Comparison of ENCODE assay signal across 13 mouse cellular contexts in the genomic region with DNA sequence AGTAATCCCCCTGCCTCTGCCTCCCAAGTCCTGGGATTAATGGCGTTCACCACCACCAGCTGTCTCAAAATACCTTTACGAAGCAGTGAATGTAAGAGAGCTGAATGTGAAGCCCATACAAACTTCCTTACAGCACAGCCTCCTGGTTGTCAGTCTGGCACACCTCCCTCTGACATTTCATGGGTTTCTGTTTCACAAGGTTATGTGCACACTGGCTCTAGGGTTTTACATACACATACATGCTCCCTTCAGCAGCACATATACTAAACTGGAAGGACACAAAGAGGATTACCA. TPM values are rescaled to one million over a fixed set of nuclear protein-coding genes. Genes with fewer than 3 reads are reported as not detected.
A peak's percentile ranks its signal among the peaks of the same experiment; 100 is the strongest.
DNase-seq lines count a peak whose midpoint lies in the region; ATAC-seq and TF ChIP-seq lines count a peak whose summit lies in the region.
"Had no signal": no experiment of that assay in that cellular context is flagged by ENCODE, and none has a peak within 500 bp of the region (broad histone marks: within the 10 kb centered on the region; RNA-seq: fewer than 3 reads in every experiment).

No protein-coding gene starts in this region.

- no peak for TF ChIP-seq POLR2A in thymus, adult 2 months (IDR thresholded peaks at IDR 0.05; ENCODE audit: control insufficient read depth, extremely low read depth, insufficient read depth, low read length, poor library complexity)

- H3K9me3 ChIP-seq in limb, embryonic 12.5 days = no peaks in the 10 kb centered on the region
- no peaks in the 10 kb centered on the region for H3K9me3 ChIP-seq in limb, embryonic 10.5 days (replicated peaks)
- H3K9me3 ChIP-seq in stomach, embryonic 14.5 days (ENCODE audit: control insufficient read depth, low read depth, low read length) = no peaks in the 10 kb centered on the region
- H3K9me3 ChIP-seq: heart, embryonic 10.5 days had no signal

- peaks cover 40% of the 10 kb centered on the region for H3K4me1 ChIP-seq in limb, embryonic 12.5 days (replicated peaks)
- H3K4me1 ChIP-seq in limb, embryonic 10.5 days = peaks cover 51% of the 10 kb centered on the region
- peaks cover 18% of the 10 kb centered on the region for H3K4me1 ChIP-seq in stomach, embryonic 14.5 days (ENCODE audit: control insufficient read depth, insufficient read depth, low read length)
- H3K4me1 ChIP-seq in thymus, adult 2 months (replicated peaks; ENCODE audit: control insufficient read depth, insufficient read depth, low read length) = peaks cover 20% of the 10 kb centered on the region

- H3K36me3 ChIP-seq in limb, embryonic 12.5 days = no peaks in the 10 kb centered on the region
- H3K36me3 ChIP-seq in limb, embryonic 10.5 days = no peaks in the 10 kb centered on the region
- H3K36me3 ChIP-seq in stomach, embryonic 14.5 days (ENCODE audit: control insufficient read depth, insufficient read depth, low read length) = no peaks in the 10 kb centered on the region
- H3K36me3 ChIP-seq in thymus, adult 2 months (ENCODE audit: control insufficient read depth, insufficient read depth, low read length) = no peaks in the 10 kb centered on the region
- H3K36me3 ChIP-seq: heart, embryonic 10.5 days had no signal

- no peak for TF ChIP-seq CTCF in thymus, adult 2 months (IDR thresholded peaks at IDR 0.05; ENCODE audit: borderline replicate concordance, control insufficient read depth, extremely low read depth, insufficient read depth, low read length, poor library complexity)

- no peak overlapping the region for H3K9ac ChIP-seq in limb, embryonic 12.5 days (replicated peaks)
- H3K9ac ChIP-seq in stomach, embryonic 14.5 days (replicated peaks; ENCODE audit: low read depth, low read length) = no peak overlapping the region

- peak overlapping the region; percentile 86; the same call in 1 of the 2 replicates for H3K27ac ChIP-seq in limb, embryonic 12.5 days
- no peak overlapping the region for H3K27ac ChIP-seq in limb, embryonic 10.5 days
- H3K27ac ChIP-seq in stomach, embryonic 14.5 days (ENCODE audit: low read length) = peak overlapping the region; percentile 96; the same call in 1 of the 2 replicates
- H3K27ac ChIP-seq in thymus, adult 2 months (ENCODE audit: control insufficient read depth, insufficient read depth, low read length) = no peak overlapping the region
- H3K27ac ChIP-seq: macrophage had no signal

- H3K4me2 ChIP-seq in limb, embryonic 12.5 days = no peak overlapping the region
- H3K4me2 ChIP-seq in stomach, embryonic 14.5 days (replicated peaks; ENCODE audit: low read depth, low read length) = no peak overlapping the region

- ATAC-seq in limb, embryonic 12.5 days (ENCODE audit: insufficient number of reproducible peaks, insufficient read depth, low FRiP score, low TSS enrichment, low read depth) = no peak
- no peak for ATAC-seq in stomach, embryonic 14.5 days (ENCODE audit: insufficient number of reproducible peaks, insufficient read depth, low FRiP score, low read depth)
- ATAC-seq: Patski had no signal

- no peaks in the 10 kb centered on the region for H3K27me3 ChIP-seq in limb, embryonic 12.5 days
- no peaks in the 10 kb centered on the region for H3K27me3 ChIP-seq in limb, embryonic 10.5 days (ENCODE audit: low read depth, poor library complexity, severe bottlenecking)
- H3K27me3 ChIP-seq in stomach, embryonic 14.5 days (ENCODE audit: control insufficient read depth, insufficient read depth, low read length) = no peaks in the 10 kb centered on the region
- H3K27me3 ChIP-seq in thymus, adult 2 months (ENCODE audit: control insufficient read depth, insufficient read depth, low read length) = no peaks in the 10 kb centered on the region
- H3K27me3 ChIP-seq: Patski had no signal

- peak; percentile 5 for DNase-seq in cerebellum, adult 11 months
- DNase-seq in cerebellum, adult 9-11 months = no peak
- no peak for DNase-seq in limb, embryonic 10.5 days (ENCODE audit: low spot score)
- peak; percentile 39 for DNase-seq in induced T-regulatory cell, adult 2 months (ENCODE audit: low read depth)
- no peak for DNase-seq in urinary bladder, adult 2 months (ENCODE audit: low spot score)
- no peak for DNase-seq in thymus, adult 2 months
- DNase-seq: embryo, embryonic 11 days; left cerebral cortex, postnatal 4 days had no signal

- no peak overlapping the region for H3K4me3 ChIP-seq in limb, embryonic 12.5 days (replicated peaks)
- no peak overlapping the region for H3K4me3 ChIP-seq in limb, embryonic 10.5 days
- H3K4me3 ChIP-seq in stomach, embryonic 14.5 days (ENCODE audit: low read depth, low read length) = no peak overlapping the region
- no peak overlapping the region for H3K4me3 ChIP-seq in thymus, adult 2 months (ENCODE audit: control insufficient read depth, insufficient read depth, low read length)
- H3K4me3 ChIP-seq: heart, embryonic 10.5 days had no signal

- WGBS in limb, embryonic 12.5 days = 43% methylated on average over 2 of the region's 2 CpGs
- 65% methylated on average over 2 of the region's 2 CpGs for WGBS in limb, embryonic 10.5 days
- 33% methylated on average over 2 of the region's 2 CpGs for WGBS in stomach, embryonic 14.5 days
- WGBS in thymus, adult 2 months = 81% methylated on average over 2 of the region's 2 CpGs

RNA-seq across cellular contexts. Expression of a gene that starts 4.1 kb away (rescaled TPM):
- polyA plus RNA-seq in limb, embryonic 12.5 days (2016; fragmentation: Nextera tagmentation; extraction: Ambion mirVana) = 39.5 and 41.0 TPM in 2 replicates
- polyA plus RNA-seq in limb, embryonic 10.5 days (2016; fragmentation: Nextera tagmentation; extraction: Ambion mirVana) = 35.8 and 38.6 TPM in 2 replicates
- polyA plus RNA-seq in stomach, embryonic 14.5 days (2014; fragmentation: Nextera tagmentation; extraction: Ambion mirVana) = 59.4 and 59.8 TPM in 2 replicates
- polyA plus RNA-seq in urinary bladder, adult 2 months (2012; rRNA removed) = 17.9 and 25.8 TPM in 2 replicates
- 31.1 and 33.0 TPM in 2 replicates for polyA plus RNA-seq in thymus, adult 2 months (2012; rRNA removed)

RNA-seq across cellular contexts. Expression of a gene that starts 13.6 kb away (rescaled TPM):
- polyA plus RNA-seq in limb, embryonic 12.5 days (2016; fragmentation: Nextera tagmentation; extraction: Ambion mirVana) = 68.0 and 79.5 TPM in 2 replicates
- 51.1 and 72.1 TPM in 2 replicates for polyA plus RNA-seq in limb, embryonic 10.5 days (2016; fragmentation: Nextera tagmentation; extraction: Ambion mirVana)
- 104 and 107 TPM in 2 replicates for polyA plus RNA-seq in stomach, embryonic 14.5 days (2014; fragmentation: Nextera tagmentation; extraction: Ambion mirVana)
- 163 and 180 TPM in 2 replicates for polyA plus RNA-seq in urinary bladder, adult 2 months (2012; rRNA removed)
- polyA plus RNA-seq in thymus, adult 2 months (2012; rRNA removed) = 159 and 175 TPM in 2 replicates

RNA-seq across cellular contexts. Expression of a gene that starts 15.2 kb away (rescaled TPM):
- polyA plus RNA-seq in limb, embryonic 12.5 days (2016; fragmentation: Nextera tagmentation; extraction: Ambion mirVana) = 9.2 and 10.0 TPM in 2 replicates
- polyA plus RNA-seq in limb, embryonic 10.5 days (2016; fragmentation: Nextera tagmentation; extraction: Ambion mirVana) = 5.3 and 6.0 TPM in 2 replicates
- 9.2 and 11.0 TPM in 2 replicates for polyA plus RNA-seq in stomach, embryonic 14.5 days (2014; fragmentation: Nextera tagmentation; extraction: Ambion mirVana)
- polyA plus RNA-seq in urinary bladder, adult 2 months (2012; rRNA removed) = 18.0 and 19.4 TPM in 2 replicates
- polyA plus RNA-seq in thymus, adult 2 months (2012; rRNA removed) = 18.0 TPM in 2 replicates

RNA-seq across cellular contexts. Expression of a gene that starts 20.3 kb away (rescaled TPM):
- polyA plus RNA-seq in limb, embryonic 12.5 days (2016; fragmentation: Nextera tagmentation; extraction: Ambion mirVana) = 7.2 and 10.4 TPM in 2 replicates
- 10.3 and 10.8 TPM in 2 replicates for polyA plus RNA-seq in limb, embryonic 10.5 days (2016; fragmentation: Nextera tagmentation; extraction: Ambion mirVana)
- 10.5 and 15.1 TPM in 2 replicates for polyA plus RNA-seq in stomach, embryonic 14.5 days (2014; fragmentation: Nextera tagmentation; extraction: Ambion mirVana)
- 26.8 and 28.5 TPM in 2 replicates for polyA plus RNA-seq in urinary bladder, adult 2 months (2012; rRNA removed)
- 28.0 and 29.6 TPM in 2 replicates for polyA plus RNA-seq in thymus, adult 2 months (2012; rRNA removed)

RNA-seq across cellular contexts. Expression of a gene that starts 29.3 kb away (rescaled TPM):
- polyA plus RNA-seq in limb, embryonic 12.5 days (2016; fragmentation: Nextera tagmentation; extraction: Ambion mirVana) = 169 and 171 TPM in 2 replicates
- polyA plus RNA-seq in limb, embryonic 10.5 days (2016; fragmentation: Nextera tagmentation; extraction: Ambion mirVana) = 214 and 217 TPM in 2 replicates
- polyA plus RNA-seq in stomach, embryonic 14.5 days (2014; fragmentation: Nextera tagmentation; extraction: Ambion mirVana) = 147 and 153 TPM in 2 replicates
- polyA plus RNA-seq in urinary bladder, adult 2 months (2012; rRNA removed) = 3.6 and 4.1 TPM in 2 replicates
- polyA plus RNA-seq in thymus, adult 2 months (2012; rRNA removed) = 192 and 276 TPM in 2 replicates

Comparison
In these comparisons a context has a peak if more than half of its experiments do, and no peak if none do; other contexts are left out.
1. DNase-seq: peak in cerebellum, adult 11 months (single experiment) and induced T-regulatory cell, adult 2 months (single experiment); none in cerebellum, adult 9-11 months (single experiment), limb, embryonic 10.5 days (single experiment), urinary bladder, adult 2 months (single experiment) and thymus, adult 2 months (single experiment).
2. H3K27ac ChIP-seq: peak in limb, embryonic 12.5 days (single experiment) and stomach, embryonic 14.5 days (single experiment); none in limb, embryonic 10.5 days (single experiment) and thymus, adult 2 months (single experiment).